Mouse (Mus musculus) cerebellum, postnatal 4 days (tissue): ENCODE results near the gene Chmp6.
A peak's percentile ranks its signal among the peaks of the same experiment; 100 is the strongest.

ENCODE experiments used
- DNase-seq, 2 experiments: peaks; one replicate each; pipeline ENCODE4 v3.0.0; 2022; ENCODE audit warnings: low spot score in 2 of 2, mixed read lengths in 1 of 2

Chmp6 gene

DNA sequence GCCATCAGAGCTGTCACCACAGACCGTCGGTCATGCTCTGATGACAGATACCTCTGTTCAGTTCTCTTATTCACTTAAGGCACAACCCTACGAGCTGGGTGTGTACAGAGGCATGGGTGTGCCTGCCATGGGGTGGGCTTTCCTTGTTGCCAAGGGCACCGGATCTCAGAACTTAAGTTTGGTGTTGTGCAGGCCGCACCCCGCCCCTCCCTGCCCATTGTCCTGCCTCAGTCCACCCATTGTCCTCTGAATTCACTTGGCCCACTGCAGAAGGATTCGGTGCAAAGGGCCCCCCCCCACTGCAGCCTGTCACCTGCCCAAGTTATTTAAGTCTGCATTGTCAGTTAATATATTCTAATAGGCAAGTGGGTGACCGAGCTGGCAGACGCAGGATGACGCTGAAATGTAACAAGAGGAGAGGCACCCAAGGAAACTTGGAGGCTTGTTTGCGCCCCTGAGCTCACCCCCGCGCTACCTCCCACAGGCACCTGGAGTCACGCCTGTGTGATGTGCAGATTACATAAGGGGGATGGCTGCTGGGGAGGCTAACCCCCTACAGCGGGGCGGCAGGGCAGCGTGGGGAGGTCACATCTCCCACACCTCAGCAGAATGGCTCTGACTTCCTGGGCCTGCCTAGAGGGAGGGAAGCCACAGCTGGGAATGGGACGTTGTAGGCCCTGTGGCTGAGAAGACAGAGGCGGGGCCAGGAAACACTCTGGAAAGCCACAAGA lies 24.7 kb downstream of the Chmp6 start:
- no peak for DNase-seq

DNA sequence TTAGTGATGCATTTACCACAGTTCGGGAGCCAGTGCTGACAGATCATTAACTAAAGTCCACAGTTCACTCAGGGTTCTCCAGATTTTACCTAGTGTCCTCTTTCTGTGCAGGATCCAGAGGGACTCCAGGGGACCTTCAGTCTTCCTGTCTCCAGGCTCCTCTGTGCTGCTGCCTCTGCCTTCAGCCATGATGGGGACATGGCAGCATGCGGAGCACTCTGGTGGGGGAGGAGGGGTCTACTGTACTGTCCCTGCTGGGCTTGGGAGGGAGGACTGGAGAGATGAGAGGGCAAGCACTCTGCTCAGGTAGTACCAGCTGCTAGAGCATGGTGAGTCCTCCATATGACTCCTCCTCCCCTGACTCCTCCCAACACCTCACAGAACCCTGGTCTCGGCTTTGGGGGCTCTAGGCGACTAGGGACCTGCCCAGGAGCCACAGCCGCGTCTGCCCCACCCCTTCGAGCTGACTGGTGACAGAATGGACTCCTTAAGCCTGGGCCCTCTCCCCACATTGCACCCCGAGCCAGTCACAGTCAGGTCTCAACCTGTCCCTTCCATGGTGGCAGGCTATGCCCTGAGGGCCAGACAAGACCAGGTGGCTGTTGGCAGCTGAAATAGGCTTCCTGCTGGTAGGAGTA lies 26.0 kb downstream of the Chmp6 start:
- no peak for DNase-seq

DNA sequence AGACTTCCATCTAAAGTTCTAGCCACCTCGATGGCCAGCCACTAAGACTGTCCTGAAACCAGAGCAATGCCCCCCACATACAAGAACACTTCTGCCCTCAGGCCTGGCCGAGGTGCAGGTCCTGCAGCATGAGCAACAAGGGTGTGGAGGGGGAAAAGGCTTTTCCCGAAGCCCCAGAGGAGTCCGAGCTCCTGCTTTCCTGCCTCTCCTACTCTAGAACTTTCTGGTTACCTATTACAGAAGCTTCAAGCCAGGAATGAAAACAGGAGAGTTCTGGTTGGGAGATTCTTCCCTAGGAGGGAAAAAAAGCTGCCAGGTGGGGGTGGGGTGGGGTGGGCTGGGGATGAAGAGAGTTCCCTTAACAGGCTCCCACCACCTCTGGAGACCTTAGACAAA lies 26.5 kb downstream of the Chmp6 start:
- no peak for DNase-seq

DNA sequence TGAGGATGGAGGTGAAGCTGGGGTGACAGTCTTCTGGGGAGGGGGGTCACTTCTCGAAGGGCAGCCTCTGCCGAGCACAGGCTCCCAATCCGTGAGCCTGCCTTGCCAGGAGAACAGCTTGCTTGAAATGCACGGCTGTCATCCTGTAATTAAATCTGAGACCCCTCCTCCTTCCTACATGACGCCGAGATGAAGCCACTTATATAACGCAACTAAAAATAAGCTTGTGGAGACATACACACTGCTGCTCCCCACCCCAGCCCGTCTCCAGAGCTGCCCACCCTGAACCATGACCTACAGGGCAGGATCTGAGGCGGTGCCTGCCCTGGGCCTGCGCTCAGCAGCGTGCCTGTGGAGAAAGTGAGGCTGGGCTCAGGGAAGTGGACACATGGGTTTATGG lies 26.9 kb downstream of the Chmp6 start:
- DNase-seq: no peak

DNA sequence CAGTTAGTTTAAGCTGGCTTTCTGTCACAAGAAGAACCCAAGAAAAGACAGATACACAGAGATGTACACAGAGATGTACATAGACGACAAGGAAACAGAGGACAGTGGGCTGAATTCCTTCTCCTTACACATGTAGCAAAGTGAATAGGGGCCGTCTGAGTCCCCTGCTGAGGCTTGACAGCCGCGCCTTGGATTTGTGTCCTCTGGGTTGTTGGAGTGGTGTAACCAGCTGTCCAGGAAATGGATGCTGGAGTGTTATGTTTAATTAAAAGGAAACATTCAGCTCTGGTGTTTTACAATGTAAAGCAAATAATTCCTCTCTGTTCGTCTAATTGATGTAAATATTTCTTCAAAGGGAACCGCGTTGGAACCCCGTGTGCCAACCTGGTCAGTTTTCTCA lies 28.6 kb downstream of the Chmp6 start:
- DNase-seq: no peak

DNA sequence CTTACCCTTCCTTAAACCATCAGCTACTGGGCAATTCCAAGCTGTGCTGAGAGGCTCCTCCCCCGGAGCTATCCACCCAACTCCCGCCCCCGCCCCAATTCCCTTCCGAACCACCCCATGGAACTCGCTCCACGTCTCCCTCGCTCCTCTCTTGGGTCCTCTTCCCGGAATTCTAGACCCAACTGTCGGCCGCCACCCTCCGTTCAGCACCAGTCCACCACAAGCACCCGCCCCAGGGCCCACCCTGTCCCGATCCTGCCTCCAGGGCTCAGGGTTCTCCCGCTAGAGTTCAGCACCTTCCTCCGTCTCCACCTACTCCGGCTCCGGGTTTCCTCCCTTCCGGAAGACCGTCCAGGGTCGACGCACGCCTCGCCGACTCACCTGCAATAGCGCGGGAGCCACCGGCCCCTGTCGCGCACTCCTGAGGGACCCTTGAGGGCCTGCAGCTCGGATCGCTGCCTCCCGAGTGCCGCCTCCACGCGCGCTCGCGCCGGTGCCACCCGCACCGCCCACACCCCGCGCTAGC lies 29.0 kb downstream of the Chmp6 start:
- DNase-seq: no peak

DNA sequence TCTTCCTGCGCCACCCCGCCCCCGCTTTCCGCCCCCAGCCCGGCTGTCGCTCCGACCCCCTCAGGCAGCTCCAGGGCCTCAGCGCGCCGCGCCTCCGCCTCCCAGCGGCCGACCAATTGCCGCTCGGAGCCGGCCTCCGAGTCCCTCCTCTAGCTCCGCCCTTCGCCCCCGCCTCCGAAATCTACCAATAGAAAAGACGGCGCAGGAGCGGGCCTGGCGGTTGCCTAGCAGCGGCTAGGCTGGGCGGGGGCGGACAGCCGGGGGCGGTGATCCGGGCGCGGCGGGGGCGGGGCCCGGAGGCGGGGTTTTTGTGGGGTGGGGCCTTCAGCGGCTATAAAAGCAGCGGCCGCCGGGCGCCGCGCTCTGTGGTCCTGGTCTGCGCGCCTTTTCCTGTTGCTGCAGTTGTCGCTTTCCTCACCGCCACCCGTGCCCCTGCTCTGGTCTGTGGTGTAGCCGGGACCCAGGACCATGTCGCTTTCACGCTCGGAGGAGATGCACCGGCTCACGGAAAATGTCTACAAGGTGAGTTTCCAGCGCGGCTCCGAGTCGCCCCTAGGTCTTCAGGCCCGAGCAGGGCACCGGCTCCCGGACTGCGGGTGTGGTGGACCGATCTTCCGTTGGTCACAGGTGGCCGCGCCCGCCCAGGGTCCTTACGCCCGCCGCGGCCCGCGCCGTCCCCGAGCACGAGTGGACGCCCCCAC lies 29.6 kb downstream of the Chmp6 start, which contains the start of gene Baiap2:
Gene Baiap2, plus strand, starts transcription at position 37 of the 701 bp plus-strand sequence.
- DNase-seq: peak; percentile 99

DNA sequence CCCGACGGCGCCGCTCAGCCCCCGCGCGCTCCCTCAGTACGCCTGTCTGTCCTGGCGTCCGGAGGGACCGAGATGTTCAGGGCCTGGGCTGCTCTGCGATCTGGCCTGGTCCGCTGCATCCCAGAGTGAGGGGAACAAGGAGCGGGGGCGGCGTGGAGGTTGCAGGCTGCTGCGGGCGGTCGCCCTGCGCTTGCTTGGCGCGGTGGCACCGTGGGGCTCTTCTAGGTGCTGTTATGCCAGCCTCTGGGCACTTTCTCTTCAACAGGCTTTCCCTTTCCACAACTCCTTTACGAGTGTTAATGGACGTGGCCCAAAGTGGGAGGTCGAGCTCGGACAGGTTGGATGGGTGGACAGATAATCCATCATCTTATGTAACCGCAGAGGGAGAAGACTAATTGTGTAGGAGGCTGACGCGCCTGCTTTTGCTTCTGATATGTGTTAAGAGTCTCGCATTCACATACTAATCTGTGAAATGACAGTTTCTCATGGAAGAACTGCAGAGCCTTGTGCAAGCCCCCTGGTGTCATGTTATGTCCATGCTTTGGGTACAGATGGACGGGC lies 30.3 kb downstream of the Chmp6 start:
- peak in 1 of 2 experiments; percentile 45 for DNase-seq

DNA sequence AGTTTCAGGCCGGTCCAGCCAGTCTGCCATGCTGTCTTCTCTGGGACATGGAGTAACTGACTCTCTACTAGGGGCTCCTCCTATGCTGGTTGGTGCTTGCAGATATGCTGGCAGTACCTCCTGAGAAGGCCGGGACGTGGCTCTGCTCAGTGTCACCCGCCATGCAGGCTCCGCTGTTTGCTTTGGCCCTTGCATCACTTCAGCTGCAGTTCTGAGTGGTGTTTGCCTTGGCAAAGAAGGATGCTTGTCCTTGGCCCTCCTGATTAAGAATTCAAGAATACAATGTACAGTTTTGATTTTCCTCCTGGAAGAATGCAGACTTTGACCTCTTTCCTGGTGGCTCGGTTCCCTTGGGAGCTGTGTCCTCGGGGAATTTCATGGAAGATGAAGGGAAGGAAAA lies 32.1 kb downstream of the Chmp6 start:
- DNase-seq: no peak

DNA sequence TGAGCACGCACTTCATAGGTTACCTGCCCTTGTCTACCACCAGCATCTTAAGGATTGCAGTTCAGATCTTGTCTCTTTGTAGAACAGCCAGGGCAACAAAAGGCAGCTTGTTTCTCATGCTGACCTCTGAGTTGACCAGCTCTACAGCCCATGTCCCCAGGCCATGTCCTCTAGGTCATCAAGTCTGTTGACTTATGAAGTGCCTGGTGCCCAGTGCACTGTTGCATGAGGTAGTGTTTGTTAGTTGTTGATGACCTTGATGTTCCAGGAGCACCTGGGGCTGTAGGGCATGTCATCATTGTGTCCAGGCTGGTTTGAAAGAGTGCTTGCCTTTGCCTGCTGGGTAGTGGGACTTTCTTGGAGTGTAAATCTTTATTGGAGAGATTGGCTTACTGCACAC lies 34.2 kb downstream of the Chmp6 start:
- DNase-seq: no peak

DNA sequence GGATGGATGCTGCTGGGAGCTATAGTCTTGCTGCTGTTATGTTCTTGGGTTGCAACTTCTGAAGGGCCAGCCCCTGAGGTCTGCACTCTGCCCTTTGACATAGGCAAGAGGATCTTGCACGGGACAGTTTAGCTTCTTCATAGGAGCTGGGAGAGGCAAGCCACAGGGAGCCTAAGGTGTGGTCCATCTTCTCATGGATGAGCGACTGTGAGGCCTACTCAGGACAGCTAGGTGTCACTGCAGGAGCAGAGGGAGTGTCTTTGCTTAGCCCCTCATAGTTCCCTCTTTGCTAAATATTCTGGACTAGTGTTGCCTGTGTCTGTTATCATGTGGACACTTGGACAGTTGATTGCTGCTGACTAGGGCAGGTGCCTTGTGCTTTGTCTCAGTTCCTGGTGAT lies 34.7 kb downstream of the Chmp6 start:
- no peak for DNase-seq

DNA sequence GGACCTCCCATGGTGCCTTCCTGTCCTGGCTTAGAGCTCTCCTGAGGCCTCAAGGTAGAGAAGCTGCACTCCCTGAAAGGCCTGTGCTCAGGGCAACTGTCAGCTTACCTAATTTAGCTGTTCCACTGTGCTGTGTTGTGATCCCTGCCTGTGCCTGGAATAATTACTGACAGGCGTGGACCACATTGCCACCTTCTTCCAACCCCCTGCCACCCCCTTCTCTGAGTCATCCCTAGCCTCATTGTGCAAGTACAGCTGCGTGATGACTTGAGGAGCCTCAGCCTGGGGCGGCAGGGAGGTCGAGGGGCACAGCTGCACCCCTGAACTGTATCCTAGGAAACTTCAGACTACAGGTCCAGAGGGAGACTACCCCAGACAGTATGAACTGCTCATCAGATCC lies 35.1 kb downstream of the Chmp6 start:
- DNase-seq: no peak

DNA sequence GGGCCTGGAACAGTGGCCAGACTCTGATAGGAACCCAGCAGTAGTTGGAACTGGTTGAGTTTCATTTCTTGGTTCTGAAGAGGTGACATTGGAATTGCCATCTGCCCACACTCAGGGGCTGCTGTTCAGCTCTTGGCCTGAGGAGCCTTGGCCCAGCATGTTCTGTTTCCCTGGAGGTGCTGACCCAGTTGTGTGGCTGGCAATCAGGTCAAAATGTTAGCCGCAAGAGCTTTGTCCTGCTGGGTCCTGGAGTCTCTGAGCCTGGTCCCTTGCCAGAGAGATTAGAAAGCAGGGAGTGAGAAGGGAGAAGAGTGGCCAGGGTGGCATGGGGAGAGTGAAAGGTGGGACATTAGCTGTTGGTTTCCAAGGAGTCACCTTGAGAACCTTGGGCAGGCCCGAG lies 35.6 kb downstream of the Chmp6 start:
- DNase-seq: no peak

DNA sequence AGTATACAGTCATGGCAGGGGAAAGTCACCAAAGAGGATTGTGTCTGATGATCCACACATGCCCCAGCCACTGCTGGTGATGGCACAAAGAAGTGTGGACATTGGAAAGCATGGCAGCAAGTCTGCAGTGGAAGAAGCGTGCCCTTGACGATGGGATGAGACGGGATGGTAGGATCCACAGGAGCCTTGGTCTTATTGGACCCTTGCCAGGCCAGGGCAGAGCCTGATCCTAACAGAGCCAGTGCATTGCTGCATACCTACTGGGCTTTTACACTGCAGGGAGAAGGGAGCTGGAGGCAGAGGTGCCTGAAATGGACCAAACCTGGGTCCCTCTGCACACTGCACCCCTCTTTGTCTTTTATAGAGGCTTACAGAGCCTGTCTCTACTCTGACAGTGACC lies 37.3 kb downstream of the Chmp6 start:
- DNase-seq: no peak

DNA sequence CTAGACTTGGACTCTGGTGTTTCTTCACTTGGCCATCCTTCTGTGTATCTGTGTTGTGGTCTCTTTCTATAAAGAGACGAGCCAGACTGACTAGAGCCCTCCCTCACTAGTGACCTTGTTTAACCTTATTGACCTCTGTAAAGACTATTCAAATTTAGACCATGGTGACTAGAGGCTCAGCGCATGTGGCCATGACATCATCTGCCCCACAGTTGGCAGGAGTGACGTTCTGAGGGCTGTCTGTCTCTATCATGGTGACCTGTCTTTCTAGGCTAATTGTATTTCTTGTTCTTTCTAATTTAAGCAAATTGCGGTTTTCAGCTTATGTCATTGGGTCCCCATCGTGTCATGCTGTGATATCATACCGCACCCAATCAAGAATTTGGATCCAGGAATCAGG lies 38.1 kb downstream of the Chmp6 start:
- DNase-seq: no peak

DNA sequence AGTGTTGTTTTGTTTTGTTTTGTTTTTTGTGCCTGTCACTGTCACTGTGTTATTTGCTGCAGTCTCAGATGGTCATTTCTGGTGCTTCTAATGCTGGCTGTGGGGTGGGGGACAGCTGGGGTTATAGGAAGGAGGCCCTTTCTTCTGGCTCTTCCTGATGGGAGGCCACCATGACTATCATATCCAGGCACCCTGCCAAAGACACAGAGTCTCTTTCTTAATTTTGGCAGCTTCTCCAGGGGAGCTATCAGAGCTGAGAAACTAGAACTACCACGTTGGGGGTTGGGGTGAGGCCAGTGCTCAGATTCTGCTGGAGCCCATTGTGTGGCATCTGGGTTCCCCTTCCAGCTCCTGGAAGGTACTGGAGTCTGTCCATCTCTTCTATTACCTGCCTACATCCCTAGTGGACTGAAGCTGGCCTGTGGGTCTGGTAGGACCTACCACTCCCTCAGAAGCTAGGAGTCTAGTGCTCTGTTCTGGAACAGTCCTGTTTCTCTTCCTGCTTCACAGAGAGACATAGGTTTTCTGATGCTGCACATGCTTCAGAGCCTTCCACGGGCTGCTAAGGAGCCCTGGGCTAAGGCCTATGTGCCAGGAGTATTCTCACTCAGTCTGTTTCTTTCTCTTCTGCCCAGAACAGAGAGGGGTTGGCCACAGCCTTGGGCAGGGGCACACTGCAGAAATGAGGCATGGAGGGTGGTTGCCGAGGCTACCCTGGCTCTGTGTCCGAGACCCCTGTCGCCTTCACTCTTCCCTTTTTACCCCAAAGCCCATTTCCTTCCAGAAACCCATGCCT lies 39.4 kb downstream of the Chmp6 start:
- no peak for DNase-seq

DNA sequence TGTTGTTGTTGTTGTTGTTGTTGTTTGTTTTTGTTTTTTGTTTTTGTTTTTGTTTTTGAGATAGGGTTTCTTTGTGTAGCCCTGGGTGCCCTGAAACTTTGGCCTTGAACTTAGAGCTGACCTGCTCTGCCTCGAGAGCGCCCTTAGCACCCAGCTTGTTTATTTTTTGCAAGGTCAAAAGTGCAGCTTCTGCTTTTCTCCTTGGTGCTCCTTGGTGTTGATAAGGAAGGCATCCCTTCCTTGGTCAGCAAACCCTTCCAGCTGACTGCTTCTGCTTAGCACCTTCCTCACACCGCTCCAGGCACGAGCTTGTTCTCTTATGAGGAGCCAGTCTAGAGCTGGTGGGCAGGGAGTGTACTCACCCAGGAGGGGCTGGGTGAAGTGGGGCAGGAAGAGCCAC lies 41.0 kb downstream of the Chmp6 start:
- DNase-seq: no peak

DNA sequence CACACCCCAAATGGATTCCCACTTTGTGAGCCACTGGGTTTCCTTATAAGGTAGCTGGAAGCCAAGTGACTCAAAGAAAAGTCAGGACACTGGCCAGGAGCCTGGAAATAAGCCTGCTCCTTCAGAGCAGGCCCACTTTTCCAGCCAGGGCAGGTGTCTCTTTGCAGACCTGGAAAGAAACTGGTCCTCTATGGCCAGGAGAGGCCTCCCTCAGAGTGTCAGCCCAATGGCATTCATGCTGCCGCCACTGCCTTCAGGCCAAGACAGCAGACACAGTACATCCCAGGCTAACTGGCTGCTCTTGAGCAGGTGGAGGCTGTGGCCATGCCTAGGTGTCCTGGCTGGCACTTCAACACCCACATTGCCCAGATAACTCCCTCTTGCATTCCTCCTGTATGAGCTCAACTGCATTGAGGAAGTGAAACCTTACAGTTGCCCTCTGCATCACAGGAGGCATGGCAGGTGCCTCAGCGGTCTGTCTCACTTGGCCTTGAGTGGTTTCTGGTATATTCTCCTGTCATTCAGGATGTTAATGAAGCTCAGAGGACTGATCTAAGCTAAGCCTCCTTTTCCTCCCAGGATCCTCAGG lies 41.6 kb downstream of the Chmp6 start:
- DNase-seq: no peak

DNA sequence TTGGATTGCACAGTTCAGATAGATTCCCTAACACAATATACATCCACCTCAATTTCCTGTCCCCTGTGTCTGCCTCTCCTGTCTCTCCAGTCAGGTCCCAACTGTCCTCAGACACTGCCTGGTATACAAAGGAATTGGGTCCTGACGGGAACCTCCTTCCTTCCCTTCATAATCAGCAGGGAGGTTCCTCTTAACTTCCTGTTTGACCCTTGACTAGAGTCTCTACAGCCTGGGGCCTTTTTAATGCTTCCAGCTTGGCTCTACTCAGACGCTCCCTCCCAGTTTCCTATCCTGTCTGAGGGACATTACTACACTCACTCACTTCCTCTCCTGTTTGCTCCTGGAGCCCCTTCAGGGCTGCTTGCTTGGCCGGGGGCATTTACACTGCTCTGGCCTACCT lies 42.2 kb downstream of the Chmp6 start:
- DNase-seq: no peak

DNA sequence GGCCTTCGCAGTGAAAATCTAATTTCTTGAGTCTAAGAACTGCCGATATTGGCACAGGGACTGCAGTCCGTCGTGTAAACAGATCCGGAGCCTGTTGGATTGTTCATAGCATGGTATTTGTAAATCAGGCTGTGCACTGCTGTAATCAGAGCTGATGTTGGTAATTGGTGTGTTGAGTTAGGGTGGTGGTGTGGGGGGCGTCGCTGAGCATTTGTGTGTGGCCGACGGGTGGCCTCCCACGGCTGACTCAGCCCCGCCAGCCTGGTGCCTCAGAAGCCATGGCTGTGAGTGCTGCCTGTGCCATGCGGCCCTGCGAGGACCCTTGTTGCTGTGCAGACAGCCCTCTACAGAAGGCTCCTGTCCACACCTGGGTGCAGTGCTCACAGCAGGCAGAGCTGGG lies 43.3 kb downstream of the Chmp6 start:
- DNase-seq: no peak

DNA sequence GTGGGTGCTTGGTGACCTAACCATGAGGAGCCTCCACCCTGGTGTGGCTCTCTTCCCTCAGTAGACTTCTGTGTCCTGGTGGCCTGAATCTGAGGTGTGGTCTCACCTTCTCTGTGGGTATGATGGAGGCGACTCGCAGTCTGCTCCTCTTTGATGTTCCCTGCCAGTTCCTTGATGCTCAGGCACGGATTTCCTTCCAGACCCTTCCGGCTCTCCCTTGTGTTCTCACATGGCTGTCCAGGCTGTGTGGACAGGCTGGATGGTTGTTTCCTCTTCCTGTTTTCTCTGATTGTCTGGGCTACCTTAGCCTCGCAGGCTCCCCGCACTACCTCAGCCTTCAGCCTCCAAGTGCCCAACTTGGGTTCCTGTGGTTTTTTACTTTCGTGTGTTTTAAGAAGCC lies 45.6 kb downstream of the Chmp6 start:
- no peak for DNase-seq
